Mouse (Mus musculus) intestine, embryonic 16.5 days (tissue): ENCODE results near the gene Zmynd8. TPM values are rescaled to one million over a fixed set of nuclear protein-coding genes. Genes with fewer than 3 reads are reported as not detected.
A peak's percentile ranks its signal among the peaks of the same experiment; 100 is the strongest.

Experiments
- ATAC-seq: fragments of 200-750 bp; cut with Nextera tagmentation; 2 replicates; pipeline ENCODE4 v1.8.0; 2017; ENCODE audit warnings: moderate TSS enrichment, moderate library complexity
- H3K27ac ChIP-seq: fragments of 300-500 bp; sonication (generic); 2 replicates; pipeline ENCODE4 v1.5.1; 2014; ENCODE audit warnings: mild to moderate bottlenecking, low read length
- H3K27me3 ChIP-seq: fragments of 300-500 bp; sonication (generic); replicated peaks from 2 replicates; pipeline ENCODE4 v1.6.1; 2014; ENCODE audit warnings: low read length, control low read depth, mixed read lengths; ENCODE audit not compliant: control insufficient read depth, insufficient read depth
- H3K36me3 ChIP-seq: fragments of 300-500 bp; sonication (generic); 2 replicates; pipeline ENCODE4 v1.6.1; 2014; ENCODE audit warnings: low read length, control low read depth; ENCODE audit not compliant: control insufficient read depth, insufficient read depth
- H3K4me1 ChIP-seq: fragments of 300-500 bp; sonication (generic); 2 replicates; pipeline ENCODE4 v1.6.1; 2014; ENCODE audit warnings: low read length, control low read depth, mixed read lengths; ENCODE audit not compliant: control insufficient read depth, insufficient read depth
- H3K4me2 ChIP-seq: fragments of 300-500 bp; sonication (generic); 2 replicates; pipeline ENCODE4 v1.6.1; 2014; ENCODE audit warnings: low read depth, low read length, control low read depth
- H3K4me3 ChIP-seq: fragments of 300-500 bp; sonication (generic); 2 replicates; pipeline ENCODE4 v1.5.1; 2014; ENCODE audit warnings: mild to moderate bottlenecking, low read length
- H3K9ac ChIP-seq: fragments of 300-500 bp; sonication (generic); 2 replicates; pipeline ENCODE4 v1.6.1; 2014; ENCODE audit warnings: low read depth, low read length
- H3K9me3 ChIP-seq: fragments of 300-500 bp; sonication (generic); 2 replicates; pipeline ENCODE4 v1.6.1; 2016; ENCODE audit warnings: low read length, control low read depth; ENCODE audit not compliant: control insufficient read depth
- WGBS: fragments of 180-500 bp; shearing (Covaris S2); extraction: QIAGEN DNeasy Blood & Tissue Kit; methylation state at CpG from one replicate; pipeline ENCODE4 v1.1.7; 2014; 5-methylcytosine and 5-hydroxymethylcytosine counted together
- polyA plus RNA-seq: library from polyadenylated mRNA; unstranded; fragments of >200 nt; fragmentation: Nextera tagmentation; extraction: Ambion mirVana; gene quantifications from 2 replicates; pipeline ENCODE4 v1.2.1, GENCODE M21; 2015

Zmynd8 gene
- polyA plus RNA-seq, 1 experiment from 2014 or later = 61.6 TPM

- 89% methylated on average over 15 of the region's 15 CpGs for WGBS
- Histone ChIP-seq H3K9ac (no peak overlapping the region), H3K36me3 (peaks cover 35% of the 10 kb centered on the region), H3K4me1 (no peaks in the 10 kb centered on the region), H3K27me3 (no peaks in the 10 kb centered on the region), H3K4me3 (no peak overlapping the region), H3K27ac (no peak overlapping the region), H3K4me2 (no peak overlapping the region), H3K9me3 (no peaks in the 10 kb centered on the region)
- ATAC-seq = no peak
These were observed 76.3 kb downstream of the Zmynd8 start for GRCm38 (mm10) chr2:165822478-165822877.

GRCm38 (mm10) chr2:165821671-165822070 is 77.1 kb downstream of the Zmynd8 start:
- WGBS = 84% methylated on average over 12 of the region's 12 CpGs
- no peaks in the 10 kb centered on the region for H3K9me3 ChIP-seq
- H3K4me3 ChIP-seq = no peak overlapping the region
- H3K36me3 ChIP-seq = peaks cover 29% of the 10 kb centered on the region
- H3K27me3 ChIP-seq = no peaks in the 10 kb centered on the region
- no peak for ATAC-seq
- H3K9ac ChIP-seq = no peak overlapping the region
- no peak overlapping the region for H3K27ac ChIP-seq
- H3K4me1 ChIP-seq = no peaks in the 10 kb centered on the region
- no peak overlapping the region for H3K4me2 ChIP-seq

- H3K4me1 ChIP-seq = no peaks in the 10 kb centered on the region
- H3K27me3 ChIP-seq = no peaks in the 10 kb centered on the region
- 68% methylated on average over 15 of the region's 15 CpGs for WGBS
- H3K9ac ChIP-seq = no peak overlapping the region
- no peaks in the 10 kb centered on the region for H3K9me3 ChIP-seq
- no peak for ATAC-seq
- no peak overlapping the region for H3K27ac ChIP-seq
- H3K4me3 ChIP-seq = no peak overlapping the region
- H3K4me2 ChIP-seq = no peak overlapping the region
- H3K36me3 ChIP-seq = peaks cover 22% of the 10 kb centered on the region
These were observed 78.2 kb downstream of the Zmynd8 start for GRCm38 (mm10) chr2:165820504-165821095.

DNA sequence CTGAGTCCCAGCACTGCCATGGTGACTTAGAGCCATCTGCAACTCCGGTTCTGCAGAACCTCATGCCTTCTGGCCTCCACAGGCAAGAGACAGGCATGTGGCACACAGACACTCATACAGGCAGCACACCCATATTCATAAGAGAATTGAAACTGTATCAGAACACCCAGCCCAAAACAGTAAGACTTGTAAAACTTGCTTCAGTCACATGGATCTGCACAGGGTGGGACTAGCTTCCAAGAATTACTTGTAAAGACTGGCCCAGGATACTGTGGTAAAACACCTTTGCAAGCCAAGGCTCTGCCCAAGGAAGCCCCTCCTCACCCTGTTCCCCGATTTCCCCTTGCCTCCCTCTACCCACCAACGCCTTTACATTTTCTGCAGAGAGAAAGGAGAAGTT is 78.7 kb downstream of the Zmynd8 start:
- no peak overlapping the region for H3K4me3 ChIP-seq
- peaks cover 23% of the 10 kb centered on the region for H3K36me3 ChIP-seq
- H3K27ac ChIP-seq = no peak overlapping the region
- H3K9ac ChIP-seq = no peak overlapping the region
- H3K4me1 ChIP-seq = no peaks in the 10 kb centered on the region
- peak; percentile 19; the same call in 1 of the 2 replicates for ATAC-seq
- no peaks in the 10 kb centered on the region for H3K27me3 ChIP-seq
- 84% methylated on average over 3 of the region's 3 CpGs for WGBS
- H3K4me2 ChIP-seq = no peak overlapping the region
- no peaks in the 10 kb centered on the region for H3K9me3 ChIP-seq

DNA sequence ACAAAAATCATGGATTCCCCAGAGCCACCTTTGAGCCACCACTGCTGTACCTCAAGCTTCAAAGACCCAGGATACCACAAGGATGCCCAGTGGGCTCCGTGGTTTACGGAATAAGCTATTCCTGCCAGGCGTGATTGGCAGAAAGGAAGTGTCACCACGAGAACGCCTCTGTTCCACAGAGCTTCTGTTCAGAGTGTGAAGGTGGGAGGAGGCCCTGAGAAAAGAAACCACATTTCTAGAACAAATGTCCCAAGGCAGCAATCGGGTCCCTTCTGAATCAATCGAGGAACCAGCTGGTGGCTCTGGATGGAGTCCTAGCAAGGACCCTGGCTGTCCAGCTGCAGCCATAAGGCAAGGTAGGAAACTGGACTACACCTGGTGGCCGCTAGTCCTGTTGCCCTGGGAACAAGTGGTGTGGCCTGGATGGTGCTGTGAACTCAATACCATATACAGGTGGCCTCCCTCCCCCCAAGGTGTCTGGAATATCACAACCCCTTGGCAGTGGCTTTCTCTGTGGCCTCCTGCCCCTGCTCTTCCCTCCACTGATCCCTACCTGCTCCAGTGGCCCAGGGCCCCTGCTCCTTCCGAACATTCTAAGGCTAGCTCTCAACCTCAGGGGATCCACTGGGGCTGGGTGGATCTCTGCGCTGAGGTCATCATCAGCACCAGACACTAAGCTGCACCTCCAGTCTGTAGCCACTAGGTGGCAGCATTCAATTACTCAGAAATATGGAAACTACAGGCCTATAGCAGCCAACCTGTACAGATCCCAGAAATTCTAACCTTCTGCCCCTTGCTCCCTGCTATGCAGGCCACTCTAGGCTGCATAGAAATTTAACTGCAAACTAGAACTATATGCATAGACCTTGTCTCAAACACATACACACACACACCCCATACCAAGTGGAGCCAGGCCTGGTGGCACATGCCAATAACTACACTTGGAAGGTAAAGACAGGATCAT is 79.5 kb downstream of the Zmynd8 start:
- ATAC-seq = peak; percentile 57
- peaks cover 23% of the 10 kb centered on the region for H3K36me3 ChIP-seq
- H3K27ac ChIP-seq = no peak overlapping the region
- WGBS = 82% methylated on average over 10 of the region's 10 CpGs
- no peak overlapping the region for H3K4me2 ChIP-seq
- H3K4me1 ChIP-seq = no peaks in the 10 kb centered on the region
- H3K4me3 ChIP-seq = no peak overlapping the region
- H3K9me3 ChIP-seq = no peaks in the 10 kb centered on the region
- no peaks in the 10 kb centered on the region for H3K27me3 ChIP-seq
- no peak overlapping the region for H3K9ac ChIP-seq

DNA sequence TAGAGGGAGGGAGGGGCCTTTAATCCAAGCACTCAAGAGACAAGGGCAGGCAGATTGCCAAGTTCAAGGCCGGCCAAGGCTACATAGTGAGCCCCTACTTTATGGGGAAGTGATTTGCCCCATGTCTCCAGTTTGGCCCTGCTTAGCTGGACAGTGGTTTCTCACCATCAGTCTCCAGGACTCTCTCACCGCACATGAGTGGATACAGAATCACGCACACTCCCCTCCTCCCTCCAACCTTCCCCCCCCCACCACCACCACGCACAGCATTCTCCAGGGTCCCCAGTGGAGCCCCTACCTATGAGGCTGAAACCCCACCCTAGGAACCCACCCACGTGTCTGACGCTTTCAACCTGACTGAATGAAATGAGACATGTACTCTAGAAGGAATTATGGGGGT is 80.2 kb downstream of the Zmynd8 start:
- H3K9ac ChIP-seq = no peak overlapping the region
- no peak overlapping the region for H3K27ac ChIP-seq
- no peaks in the 10 kb centered on the region for H3K4me1 ChIP-seq
- H3K36me3 ChIP-seq = peaks cover 30% of the 10 kb centered on the region
- H3K9me3 ChIP-seq = no peaks in the 10 kb centered on the region
- ATAC-seq = no peak
- H3K4me2 ChIP-seq = no peak overlapping the region
- 89% methylated on average over 6 of the region's 6 CpGs for WGBS
- H3K27me3 ChIP-seq = no peaks in the 10 kb centered on the region
- no peak overlapping the region for H3K4me3 ChIP-seq

GRCm38 (mm10) chr2:165817437-165817836 is 81.4 kb downstream of the Zmynd8 start:
- Histone ChIP-seq H3K36me3 (peaks cover 30% of the 10 kb centered on the region), H3K4me2 (no peak overlapping the region), H3K27me3 (no peaks in the 10 kb centered on the region), H3K4me3 (no peak overlapping the region), H3K9ac (no peak overlapping the region), H3K27ac (no peak overlapping the region), H3K4me1 (no peaks in the 10 kb centered on the region), H3K9me3 (no peaks in the 10 kb centered on the region)
- WGBS = 93% methylated on average over 10 of the region's 10 CpGs
- ATAC-seq = no peak

DNA sequence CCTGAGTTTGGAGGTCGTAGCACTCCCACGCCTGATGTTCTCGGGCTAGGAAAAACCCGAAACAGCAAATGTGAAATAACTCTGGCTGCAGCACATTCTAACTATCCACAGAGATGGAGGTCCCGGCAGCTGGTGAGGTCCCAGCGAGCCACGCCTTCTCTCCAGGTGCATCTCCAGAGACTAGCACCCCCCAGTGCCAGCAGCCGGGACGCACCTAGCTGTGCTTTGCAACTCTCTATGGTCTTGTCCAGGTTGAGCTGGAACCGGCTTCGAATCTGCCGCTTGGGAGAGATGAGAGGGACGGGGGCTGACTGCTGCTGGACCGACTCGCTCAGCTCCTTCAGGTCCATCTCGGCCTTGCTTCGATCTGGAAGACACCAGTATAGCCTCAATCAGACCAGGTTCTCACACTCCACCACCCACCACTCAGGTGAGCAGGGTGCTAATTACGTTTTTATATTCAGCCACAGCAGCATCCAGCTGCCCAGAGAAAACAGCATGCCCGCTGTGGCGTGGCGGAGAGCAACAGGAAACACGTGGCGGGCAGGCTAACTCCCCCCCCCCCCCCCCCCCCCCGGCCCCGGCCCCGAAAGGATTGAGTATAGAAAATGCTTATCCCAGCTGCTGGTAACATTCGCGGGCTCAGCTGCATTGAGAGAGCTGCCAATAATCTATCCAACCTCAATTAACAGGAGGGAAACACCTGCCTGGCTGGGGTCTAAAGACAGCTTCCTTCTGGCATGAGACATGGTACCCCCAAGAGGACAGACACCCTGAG is 83.5 kb downstream of the Zmynd8 start:
- H3K27ac ChIP-seq = no peak overlapping the region
- H3K36me3 ChIP-seq = peaks cover 31% of the 10 kb centered on the region
- H3K9me3 ChIP-seq = no peaks in the 10 kb centered on the region
- no peak overlapping the region for H3K4me3 ChIP-seq
- no peak for ATAC-seq
- WGBS = 87% methylated on average over 26 of the region's 28 CpGs
- no peak overlapping the region for H3K4me2 ChIP-seq
- no peak overlapping the region for H3K9ac ChIP-seq
- no peaks in the 10 kb centered on the region for H3K27me3 ChIP-seq
- H3K4me1 ChIP-seq = no peaks in the 10 kb centered on the region

DNA sequence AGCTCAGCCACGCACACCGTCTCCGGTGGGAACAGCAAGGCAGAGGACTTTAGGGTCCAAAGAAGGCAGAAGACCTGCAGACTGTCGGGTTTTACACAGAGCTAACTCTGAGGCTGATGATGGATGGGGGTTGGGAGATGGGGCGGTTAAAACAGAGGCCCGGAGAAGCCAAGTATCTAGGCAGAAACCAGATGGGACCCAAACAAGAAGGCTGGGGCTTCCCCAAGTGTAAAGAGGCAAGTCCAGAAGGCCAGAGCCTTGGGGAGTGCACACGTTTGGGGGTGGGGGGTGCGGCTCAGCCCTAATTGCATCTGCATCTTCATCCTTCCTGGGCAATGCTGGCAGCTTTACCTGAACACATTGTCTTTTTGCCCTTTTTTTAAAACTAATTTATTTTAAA is 85.9 kb downstream of the Zmynd8 start:
- no peak overlapping the region for H3K4me2 ChIP-seq
- H3K27me3 ChIP-seq = no peaks in the 10 kb centered on the region
- H3K9ac ChIP-seq = no peak overlapping the region
- H3K27ac ChIP-seq = no peak overlapping the region
- no peaks in the 10 kb centered on the region for H3K9me3 ChIP-seq
- ATAC-seq = no peak
- H3K4me1 ChIP-seq = no peaks in the 10 kb centered on the region
- H3K4me3 ChIP-seq = no peak overlapping the region
- WGBS = 66% methylated on average over 8 of the region's 8 CpGs
- peaks cover 37% of the 10 kb centered on the region for H3K36me3 ChIP-seq
